8 mouse cellular contexts compared by ENCODE assay signal in the genomic region with DNA sequence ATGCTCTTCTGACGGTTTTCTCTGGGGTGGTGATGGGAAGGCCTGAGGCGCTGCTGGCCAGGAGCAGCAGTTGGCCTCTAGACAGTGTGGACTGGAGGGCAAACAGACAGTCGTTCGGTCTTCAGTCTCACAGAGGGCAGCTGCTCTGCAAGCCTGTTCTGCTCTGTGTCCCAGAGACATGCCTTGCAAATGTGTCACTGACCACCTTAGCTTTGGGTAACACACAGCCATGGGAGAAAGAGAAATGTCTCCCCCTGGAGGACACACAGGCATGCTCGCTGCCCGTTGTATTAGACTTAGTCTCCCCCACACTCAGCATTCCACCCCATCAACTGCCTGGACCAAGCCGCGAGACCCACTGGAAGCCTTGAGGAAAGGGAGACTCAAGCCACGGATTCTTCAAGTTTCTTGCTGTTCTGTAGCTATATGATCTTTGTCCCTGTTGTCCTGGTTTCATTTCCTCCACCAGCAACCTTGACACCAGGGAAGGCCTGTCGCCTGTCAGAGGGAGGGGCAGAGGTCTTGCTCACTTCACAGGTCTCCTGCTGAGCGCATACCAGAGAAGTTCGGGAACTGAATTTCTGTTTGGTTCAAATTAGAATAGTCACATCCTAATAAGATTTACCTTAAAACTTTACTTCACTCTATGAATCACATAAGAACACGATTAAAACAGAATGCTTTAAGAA.
DNase-seq lines count a peak whose midpoint lies in the region; ATAC-seq and TF ChIP-seq lines count a peak whose summit lies in the region.

No protein-coding gene starts in this region.

- peak; percentile 85 for TF ChIP-seq CTCF in midbrain, postnatal 0 days (IDR thresholded peaks at IDR 0.05)

- peaks cover 8% of the 10 kb centered on the region for H3K27me3 ChIP-seq in midbrain, embryonic 10.5 days (ENCODE audit: low read depth, poor library complexity, severe bottlenecking)
- H3K27me3 ChIP-seq in midbrain, embryonic 15.5 days (replicated peaks) = no peaks in the 10 kb centered on the region
- peaks cover 74% of the 10 kb centered on the region for H3K27me3 ChIP-seq in limb, embryonic 10.5 days (ENCODE audit: low read depth, poor library complexity, severe bottlenecking)
- H3K27me3 ChIP-seq in midbrain, postnatal 0 days (ENCODE audit: insufficient read depth, low read length) = 0 out of 2 replicates have a peak, but pooled peaks cover 5% of the 10 kb centered on the region

- DNase-seq in midbrain, embryonic 10.5 days (ENCODE audit: low spot score) = peak; percentile 75
- DNase-seq in embryo, embryonic 9.5 days (ENCODE audit: extremely low spot score) = peak; percentile 82
- DNase-seq in kidney, adult 18-20 months = peak; percentile 61
- DNase-seq in limb, embryonic 10.5 days (ENCODE audit: low spot score) = peak; percentile 86
- peak; percentile 89 for DNase-seq in midbrain, postnatal 0 days (ENCODE audit: low spot score)
- peak; percentile 42 to 46 for DNase-seq in spleen, postnatal 36 days (ENCODE audit: low spot score in 2 of 2)

- WGBS in midbrain, embryonic 10.5 days = 29% methylated on average over 13 of the region's 13 CpGs
- WGBS in midbrain, embryonic 15.5 days = 29% methylated on average over 13 of the region's 13 CpGs
- 19% methylated on average over 13 of the region's 13 CpGs for WGBS in limb, embryonic 10.5 days
- WGBS in midbrain, postnatal 0 days = 31% methylated on average over 13 of the region's 13 CpGs

- no peaks in the 10 kb centered on the region for H3K9me3 ChIP-seq in midbrain, embryonic 10.5 days (replicated peaks)
- no peaks in the 10 kb centered on the region for H3K9me3 ChIP-seq in midbrain, embryonic 15.5 days
- H3K9me3 ChIP-seq in limb, embryonic 10.5 days (replicated peaks) = no peaks in the 10 kb centered on the region
- no peaks in the 10 kb centered on the region for H3K9me3 ChIP-seq in midbrain, postnatal 0 days (ENCODE audit: low read length)

- ATAC-seq in midbrain, embryonic 15.5 days (replicated peaks) = no peak
- peak; percentile 83 for ATAC-seq in granulocyte monocyte progenitor cell, adult 5-6 weeks (replicated peaks; ENCODE audit: poor library complexity, severe bottlenecking)
- no peak for ATAC-seq in midbrain, postnatal 0 days (ENCODE audit: low FRiP score)

- no peak overlapping the region for H3K4me3 ChIP-seq in midbrain, embryonic 10.5 days
- no peak overlapping the region for H3K4me3 ChIP-seq in midbrain, embryonic 15.5 days
- H3K4me3 ChIP-seq in limb, embryonic 10.5 days = no peak overlapping the region; the same call in 1 of the 2 replicates
- no peak overlapping the region for H3K4me3 ChIP-seq in midbrain, postnatal 0 days (ENCODE audit: low read depth, low read length)

- no peak overlapping the region for H3K4me2 ChIP-seq in midbrain, embryonic 15.5 days
- no peak overlapping the region for H3K4me2 ChIP-seq in midbrain, postnatal 0 days (ENCODE audit: low read depth, low read length, poor library complexity, severe bottlenecking)

- H3K27ac ChIP-seq in midbrain, embryonic 10.5 days (replicated peaks) = peak overlapping the region; percentile 33; the same call in 1 of the 2 replicates
- no peak overlapping the region for H3K27ac ChIP-seq in midbrain, embryonic 15.5 days
- peak overlapping the region; percentile 22; the same call in 1 of the 2 replicates for H3K27ac ChIP-seq in limb, embryonic 10.5 days
- H3K27ac ChIP-seq in midbrain, postnatal 0 days (ENCODE audit: low read depth, low read length) = no peak overlapping the region

- H3K4me1 ChIP-seq in midbrain, embryonic 10.5 days = peaks cover 14% of the 10 kb centered on the region
- no peaks in the 10 kb centered on the region for H3K4me1 ChIP-seq in midbrain, embryonic 15.5 days
- peaks cover 21% of the 10 kb centered on the region for H3K4me1 ChIP-seq in limb, embryonic 10.5 days
- H3K4me1 ChIP-seq in midbrain, postnatal 0 days (ENCODE audit: insufficient read depth, low read length) = peaks cover 3% of the 10 kb centered on the region

- no peak overlapping the region for H3K9ac ChIP-seq in midbrain, embryonic 15.5 days
- H3K9ac ChIP-seq in midbrain, postnatal 0 days (replicated peaks; ENCODE audit: low read length, poor library complexity, severe bottlenecking) = no peak overlapping the region

- H3K36me3 ChIP-seq in midbrain, embryonic 10.5 days = no peaks in the 10 kb centered on the region
- no peaks in the 10 kb centered on the region for H3K36me3 ChIP-seq in midbrain, embryonic 15.5 days (replicated peaks)
- H3K36me3 ChIP-seq in limb, embryonic 10.5 days = no peaks in the 10 kb centered on the region
- no peaks in the 10 kb centered on the region for H3K36me3 ChIP-seq in midbrain, postnatal 0 days (ENCODE audit: insufficient read depth, low read length)

Comparison
In these comparisons a context has a peak if more than half of its experiments do, and no peak if none do; other contexts are left out.
1. H3K27ac ChIP-seq: peak in midbrain, embryonic 10.5 days (single experiment) and limb, embryonic 10.5 days (single experiment); none in midbrain, embryonic 15.5 days (single experiment) and midbrain, postnatal 0 days (single experiment).
2. Peak in every context shown above with its lines, with median percentiles within 50 percentile points of each other: DNase-seq.